22 mouse cellular contexts compared by ENCODE assay signal in genomic region chr11:98238416-98238815, GRCm38 (mm10). TPM values are rescaled to one million over a fixed set of nuclear protein-coding genes. Genes with fewer than 3 reads are reported as not detected.
DNase-seq lines count a peak whose midpoint lies in the region; ATAC-seq and TF ChIP-seq lines count a peak whose summit lies in the region.
"Had no signal": no experiment of that assay in that cellular context is flagged by ENCODE, and none has a peak within 500 bp of the region (broad histone marks: within the 10 kb centered on the region; RNA-seq: fewer than 3 reads in every experiment).

No protein-coding gene starts in this region.

- TF ChIP-seq CTCF in liver, postnatal 0 days (IDR thresholded peaks at IDR 0.05; ENCODE audit: low read depth) = peak; percentile 13; the same call in 1 of the 2 replicates
- peak; percentile 20 for TF ChIP-seq CTCF in E14TG2a.4 (conservative IDR thresholded peaks at IDR 0.05; ENCODE audit: low read length)
- TF ChIP-seq CTCF in Patski (IDR thresholded peaks at IDR 0.05) = peak; percentile 23

- no peaks in the 10 kb centered on the region for H3K27me3 ChIP-seq in liver, postnatal 0 days (ENCODE audit: insufficient read depth, low read length)
- H3K27me3 ChIP-seq in liver, embryonic 11.5 days (replicated peaks; ENCODE audit: control insufficient read depth, insufficient read depth, low read length) = no peaks in the 10 kb centered on the region
- H3K27me3 ChIP-seq in E14TG2a.4 (ENCODE audit: insufficient read depth, low read length) = no peaks in the 10 kb centered on the region
- H3K27me3 ChIP-seq in Patski = no peaks in the 10 kb centered on the region
- H3K27me3 ChIP-seq: heart, embryonic 13.5 days; midbrain, embryonic 12.5 days had no signal

- no peaks in the 10 kb centered on the region for H3K9me3 ChIP-seq in liver, postnatal 0 days (ENCODE audit: low read length)
- H3K9me3 ChIP-seq in liver, embryonic 11.5 days (ENCODE audit: control insufficient read depth, low read length) = no peaks in the 10 kb centered on the region
- H3K9me3 ChIP-seq in E14TG2a.4 (ENCODE audit: low read length) = no peaks in the 10 kb centered on the region
- H3K9me3 ChIP-seq: forebrain, embryonic 10.5 days; heart, embryonic 13.5 days; midbrain, embryonic 12.5 days had no signal

- POLR2A ChIA-PET in Patski (lab: Charles Lee) = no interaction called here

- WGBS in liver, postnatal 0 days (ENCODE audit: insufficient replicate concordance) = 83% methylated on average over 3 of the region's 3 CpGs
- WGBS in liver, embryonic 11.5 days = 81% methylated on average over 3 of the region's 3 CpGs

- H3K27ac ChIP-seq in liver, postnatal 0 days (ENCODE audit: low read depth) = no peak overlapping the region
- no peak overlapping the region for H3K27ac ChIP-seq in liver, embryonic 11.5 days (ENCODE audit: low read depth, low read length)
- H3K27ac ChIP-seq: forebrain, embryonic 10.5 days; heart, adult 2 months; heart, embryonic 13.5 days; left cerebral cortex, adult 2 months; midbrain, embryonic 12.5 days had no signal

- in situ Hi-C loops in Patski (cut with MboI; ENCODE audit: low pct_unique_long_range_greater_than_20kb) = no loop called here

- ATAC-seq in liver, postnatal 0 days = no peak
- ATAC-seq in liver, embryonic 11.5 days (replicated peaks; ENCODE audit: low FRiP score) = no peak
- no peak for ATAC-seq in Patski
- ATAC-seq: forebrain, postnatal 0 days had no signal

- no peaks in the 10 kb centered on the region for H3K4me1 ChIP-seq in liver, postnatal 0 days (ENCODE audit: insufficient read depth)
- no peaks in the 10 kb centered on the region for H3K4me1 ChIP-seq in liver, embryonic 11.5 days (replicated peaks; ENCODE audit: control insufficient read depth, insufficient read depth, low read length)
- H3K4me1 ChIP-seq in E14TG2a.4 (replicated peaks; ENCODE audit: low read depth, low read length) = no peaks in the 10 kb centered on the region
- H3K4me1 ChIP-seq: forebrain, embryonic 10.5 days; heart, embryonic 13.5 days; midbrain, embryonic 12.5 days had no signal

- CTCF ChIA-PET in Patski (lab: Charles Lee) = interaction anchor here (1.5 kb wide), 1 partner anchor 9 kb away, joined by 3 read pairs; no protein-coding TSS in a partner anchor

- no peak for DNase-seq in liver, postnatal 0 days
- no peak for DNase-seq in liver, embryonic 11.5 days (ENCODE audit: low spot score)
- DNase-seq in Patski (ENCODE audit: low read depth, low spot score) = no peak
- no peak for DNase-seq in embryo, embryonic 10.5 days (ENCODE audit: low spot score)
- no peak for DNase-seq in frontal cortex, postnatal 14 days (ENCODE audit: low spot score in 2 of 2)
- DNase-seq in ovary, postnatal 14 days (ENCODE audit: low spot score) = no peak
- DNase-seq: adrenal gland, postnatal 25 days; cerebellum, adult 8-10 months; forebrain, postnatal 0 days; gastrocnemius, postnatal 36 days; heart, adult 2 months; heart, postnatal 14 days; kidney, adult 18-20 months; kidney, postnatal 4 days; lung, postnatal 14 days; right cerebral cortex, postnatal 14 days; thymus, postnatal 14 days had no signal

- H3K36me3 ChIP-seq in liver, postnatal 0 days (replicated peaks; ENCODE audit: insufficient read depth, low read length) = peaks cover 70% of the 10 kb centered on the region
- peaks cover 30% of the 10 kb centered on the region for H3K36me3 ChIP-seq in liver, embryonic 11.5 days (ENCODE audit: control insufficient read depth, insufficient read depth, low read length)
- peaks cover 92% of the 10 kb centered on the region for H3K36me3 ChIP-seq in E14TG2a.4 (ENCODE audit: insufficient read depth, low read length)

- TF ChIP-seq EP300 in liver, postnatal 0 days (IDR thresholded peaks at IDR 0.05; ENCODE audit: low read depth) = no peak

- H3K4me2 ChIP-seq in liver, postnatal 0 days (ENCODE audit: low read depth, low read length) = no peak overlapping the region
- H3K4me2 ChIP-seq in liver, embryonic 11.5 days = no peak overlapping the region
- H3K4me2 ChIP-seq: heart, embryonic 13.5 days; midbrain, embryonic 12.5 days had no signal

- no peak overlapping the region for H3K9ac ChIP-seq in liver, postnatal 0 days (replicated peaks)
- H3K9ac ChIP-seq in liver, embryonic 11.5 days (ENCODE audit: low read depth, low read length) = no peak overlapping the region
- H3K9ac ChIP-seq: forebrain, postnatal 0 days; heart, embryonic 13.5 days; midbrain, embryonic 12.5 days had no signal

- no peak overlapping the region for H3K4me3 ChIP-seq in liver, postnatal 0 days (ENCODE audit: low read depth, low read length)
- H3K4me3 ChIP-seq in liver, embryonic 11.5 days (ENCODE audit: low read depth, low read length) = no peak overlapping the region
- H3K4me3 ChIP-seq in E14TG2a.4 (replicated peaks; ENCODE audit: low read length) = no peak overlapping the region
- H3K4me3 ChIP-seq: forebrain, embryonic 10.5 days; heart, adult 2 months; heart, embryonic 13.5 days; left cerebral cortex, adult 2 months; midbrain, embryonic 12.5 days had no signal

RNA-seq across cellular contexts. Expression of gene Cdk12, which starts 35.6 kb away (rescaled TPM):
- 3.2 and 3.9 TPM in 2 replicates for polyA plus RNA-seq in liver, postnatal 0 days (2015; fragmentation: Nextera tagmentation; extraction: Ambion mirVana)
- polyA plus RNA-seq in liver, embryonic 11.5 days (2014; fragmentation: Nextera tagmentation; extraction: Ambion mirVana) = 9.8 and 13.5 TPM in 2 replicates
- 24.8 TPM for polyA plus RNA-seq in Patski (2021)

RNA-seq across cellular contexts. Expression of gene Med1, which starts 45.3 kb away (rescaled TPM):
- 15.0 and 16.2 TPM in 2 replicates for polyA plus RNA-seq in liver, postnatal 0 days (2015; fragmentation: Nextera tagmentation; extraction: Ambion mirVana)
- polyA plus RNA-seq in liver, embryonic 11.5 days (2014; fragmentation: Nextera tagmentation; extraction: Ambion mirVana) = 61.1 and 61.4 TPM in 2 replicates
- polyA plus RNA-seq in Patski (2021) = 23.9 TPM
